Mouse (Mus musculus) ovary, adult 18-20 months (tissue): ENCODE results near the gene Emsy.

Source experiments
- DNase-seq: peaks from one replicate; pipeline ENCODE4 v3.0.0; 2022; ENCODE audit warnings: low spot score, mixed read lengths

The Emsy gene

GRCm38 (mm10) chr7:98656531-98657221 is at the start of gene Emsy:
Emsy (minus strand) TSS chr7:98656783.
- peak; percentile 97 for DNase-seq

DNA sequence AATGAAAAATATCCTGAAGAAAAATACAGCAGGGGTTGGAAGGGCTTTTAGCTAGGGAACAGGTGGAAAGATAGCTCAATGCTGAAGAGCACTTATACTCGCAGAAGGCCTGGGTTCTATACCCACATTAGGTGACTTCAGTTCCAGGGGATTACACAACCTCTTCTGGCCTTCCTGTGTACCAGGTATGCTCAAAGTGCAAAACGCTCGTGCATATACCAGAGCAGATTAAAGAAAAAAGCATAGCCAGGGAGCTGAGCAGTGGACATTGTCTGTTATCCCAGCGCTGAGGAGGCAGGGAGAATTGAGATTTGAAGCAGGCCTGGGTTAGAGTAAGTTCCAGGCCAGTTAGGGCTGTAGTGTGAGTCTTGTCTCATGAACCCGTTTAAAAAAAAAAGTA is 47.7 kb upstream of the Emsy start:
- no peak for DNase-seq

- DNase-seq: no peak
These were observed 46.8 kb upstream of the Emsy start for GRCm38 (mm10) chr7:98703365-98703881.

GRCm38 (mm10) chr7:98702283-98703240 is 46.0 kb upstream of the Emsy start, which contains the start of gene Thap12:
Thap12 (plus strand) TSS chr7:98703103.
- peak; percentile 99 for DNase-seq

DNA sequence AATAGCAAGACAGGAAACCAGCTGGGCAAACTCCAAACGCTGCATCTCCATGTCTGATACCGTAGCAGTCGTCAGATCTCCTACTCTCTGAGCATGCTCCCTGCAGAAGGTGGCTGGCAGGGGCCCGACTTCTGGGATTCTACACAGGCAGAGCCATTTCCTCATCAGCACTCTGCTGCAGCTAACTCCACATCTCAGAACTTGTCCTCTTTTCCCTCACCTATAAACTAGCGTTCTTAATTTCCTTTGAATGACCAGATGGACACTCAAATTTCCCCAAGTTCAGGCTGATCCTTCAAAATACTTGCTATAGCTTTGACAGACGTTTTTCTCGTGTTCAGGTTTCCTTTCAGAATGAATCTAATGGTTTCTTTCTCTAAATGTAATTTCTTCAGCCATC is 45.2 kb upstream of the Emsy start:
- DNase-seq: no peak

DNA sequence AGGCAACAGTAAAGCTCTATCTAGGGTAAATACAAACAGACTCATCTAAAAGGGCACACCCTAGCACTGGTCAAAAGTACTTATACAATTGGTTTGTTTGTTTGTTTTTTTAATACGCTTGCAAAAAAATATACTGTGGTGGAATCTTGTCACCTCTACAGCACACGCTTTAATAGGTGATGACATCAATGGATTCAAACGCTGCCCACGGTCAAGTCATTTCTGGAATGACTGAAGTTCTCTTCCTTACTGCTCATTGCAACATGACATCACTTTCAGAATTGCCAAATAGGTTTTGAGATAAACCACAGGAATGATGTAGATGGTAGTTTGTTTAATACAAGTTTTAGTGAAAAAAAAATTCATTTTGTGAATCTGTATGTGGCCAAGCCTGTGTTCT is 42.0 kb upstream of the Emsy start:
- DNase-seq: no peak

DNA sequence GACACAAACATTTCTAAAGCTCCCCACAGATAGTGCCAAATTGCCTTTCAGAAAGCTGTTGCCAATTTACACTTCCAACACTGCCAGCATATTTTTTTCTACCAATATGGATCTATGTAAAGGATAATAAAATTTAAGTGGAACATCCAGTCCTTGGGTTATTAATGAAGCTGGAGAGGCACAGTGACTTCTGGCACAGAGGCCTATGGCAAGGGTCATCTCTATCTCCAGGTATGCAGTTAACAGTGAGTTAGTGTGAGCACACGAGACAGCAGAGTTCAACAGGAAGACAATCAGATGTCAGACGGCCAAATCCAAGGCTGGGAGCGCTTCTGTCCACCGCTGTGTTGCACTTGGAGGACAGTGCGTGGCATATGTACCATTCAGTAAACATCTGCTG is 41.5 kb upstream of the Emsy start:
- DNase-seq: no peak

DNA sequence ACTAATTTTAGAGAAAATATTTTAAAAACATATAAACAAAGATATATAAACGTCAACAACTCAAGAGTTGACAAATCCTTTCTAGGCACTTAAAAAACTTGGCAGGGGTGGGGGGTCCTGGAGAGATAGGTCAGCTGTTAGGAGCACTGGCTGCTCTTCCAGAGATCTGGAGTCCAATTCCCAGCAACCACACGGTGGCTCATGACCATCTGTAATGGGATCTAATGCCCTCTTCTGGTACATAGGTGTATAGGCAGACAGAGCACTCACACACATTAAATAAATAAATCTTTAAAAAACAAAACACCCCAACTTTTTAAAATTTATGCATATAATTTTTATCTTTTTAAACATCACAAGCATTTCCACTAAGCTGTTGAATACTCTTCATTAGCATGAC is 40.9 kb upstream of the Emsy start:
- DNase-seq: no peak

GRCm38 (mm10) chr7:98694046-98694445 is 37.5 kb upstream of the Emsy start:
- DNase-seq: no peak

- no peak for DNase-seq
These were observed 36.4 kb upstream of the Emsy start for GRCm38 (mm10) chr7:98692761-98693546.

DNA sequence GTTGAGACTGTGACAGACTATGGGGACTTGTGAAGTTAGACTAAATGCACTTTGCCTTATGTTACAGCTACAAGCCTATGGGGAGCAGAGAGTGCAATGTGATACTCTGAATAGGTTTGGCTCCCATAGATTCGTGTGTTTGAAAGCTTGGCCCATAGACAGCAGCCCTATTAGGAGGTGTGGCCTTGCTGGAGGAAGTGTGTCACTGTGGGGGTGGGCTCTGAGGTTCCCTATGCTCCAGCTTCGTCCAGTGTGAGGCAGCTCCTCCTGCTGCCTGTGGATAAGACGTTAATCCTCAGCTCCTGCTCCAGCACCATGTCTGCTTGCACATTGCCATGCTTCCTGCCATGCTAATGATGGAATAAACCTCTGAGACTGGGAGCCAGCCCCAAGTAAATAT is 34.2 kb upstream of the Emsy start:
- DNase-seq: no peak

GRCm38 (mm10) chr7:98690126-98690525 is 33.5 kb upstream of the Emsy start:
- no peak for DNase-seq

DNA sequence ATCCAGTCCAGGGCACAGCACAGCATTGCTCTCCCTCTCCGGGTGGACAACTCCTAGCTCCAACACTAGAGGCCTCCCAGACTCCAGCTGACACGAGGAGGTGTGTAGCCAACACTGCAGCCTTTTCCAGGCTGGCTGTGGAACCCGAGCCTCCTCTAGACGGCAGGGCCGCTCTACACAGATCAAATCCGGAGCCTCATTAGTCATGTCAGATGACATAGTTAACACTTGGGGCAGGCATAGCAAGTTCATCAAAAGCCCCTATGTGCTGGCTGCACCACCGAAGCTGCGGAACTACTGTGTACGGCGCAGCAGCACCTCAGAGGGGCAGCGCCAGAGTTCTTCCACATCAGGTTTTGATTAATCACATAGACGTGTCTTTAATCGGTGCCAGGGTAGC is 29.3 kb upstream of the Emsy start:
- DNase-seq: no peak

GRCm38 (mm10) chr7:98682821-98683220 is 26.2 kb upstream of the Emsy start:
- DNase-seq: no peak

GRCm38 (mm10) chr7:98680691-98681090 is 24.1 kb upstream of the Emsy start:
- no peak for DNase-seq

DNA sequence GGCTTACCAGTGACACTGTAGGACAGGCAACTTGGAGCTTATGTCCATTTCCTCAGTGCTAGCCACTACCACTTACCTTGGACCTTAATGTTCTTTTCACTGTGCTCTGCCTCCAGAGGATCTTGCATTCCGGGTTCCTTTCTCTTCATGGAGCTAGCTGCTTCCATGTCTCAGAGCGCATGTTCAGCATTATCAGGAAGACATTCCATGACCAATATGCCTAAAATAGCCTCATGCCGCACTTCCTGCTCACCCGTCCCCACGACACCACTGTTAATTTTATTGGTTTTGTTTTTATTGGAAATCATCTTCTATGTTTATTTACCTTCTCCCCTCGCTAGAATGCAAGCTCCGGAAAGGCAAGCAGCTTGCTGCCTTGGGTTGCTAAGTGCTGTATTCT is 21.9 kb upstream of the Emsy start:
- no peak for DNase-seq

- no peak for DNase-seq
These were observed 20.9 kb upstream of the Emsy start for GRCm38 (mm10) chr7:98677511-98677910.

DNA sequence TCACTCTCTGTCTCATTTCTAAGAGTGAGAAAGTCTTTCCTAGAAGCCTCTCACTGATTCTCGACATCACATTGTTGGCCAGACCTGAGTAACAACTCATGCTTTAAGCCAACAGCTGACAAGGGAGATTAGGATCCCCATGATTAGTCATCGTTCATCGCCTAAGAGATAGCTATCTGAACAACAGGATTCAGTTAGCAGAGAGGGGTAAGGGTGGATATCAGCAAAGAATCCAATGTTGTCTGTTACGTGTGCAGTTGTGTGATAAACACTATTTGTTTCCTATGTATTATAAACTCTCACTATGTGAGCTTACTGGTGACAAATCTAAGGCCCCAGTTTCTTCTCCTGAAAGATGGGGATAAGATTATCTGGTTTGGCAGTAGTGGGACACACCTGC is 17.8 kb upstream of the Emsy start:
- no peak for DNase-seq

GRCm38 (mm10) chr7:98672241-98672955 is 15.8 kb upstream of the Emsy start:
- no peak for DNase-seq

- no peak for DNase-seq
These were observed 14.8 kb upstream of the Emsy start for GRCm38 (mm10) chr7:98671416-98671815.

- DNase-seq: no peak
These were observed 14.2 kb upstream of the Emsy start for GRCm38 (mm10) chr7:98670831-98671230.
